Mouse (Mus musculus) urinary bladder, postnatal 14 days (tissue): ENCODE results near the gene Cib1.

Experiments
- DNase-seq: peaks from one replicate; pipeline ENCODE4 v3.0.0; 2021; ENCODE audit warnings: low spot score

Gene Cib1

DNA sequence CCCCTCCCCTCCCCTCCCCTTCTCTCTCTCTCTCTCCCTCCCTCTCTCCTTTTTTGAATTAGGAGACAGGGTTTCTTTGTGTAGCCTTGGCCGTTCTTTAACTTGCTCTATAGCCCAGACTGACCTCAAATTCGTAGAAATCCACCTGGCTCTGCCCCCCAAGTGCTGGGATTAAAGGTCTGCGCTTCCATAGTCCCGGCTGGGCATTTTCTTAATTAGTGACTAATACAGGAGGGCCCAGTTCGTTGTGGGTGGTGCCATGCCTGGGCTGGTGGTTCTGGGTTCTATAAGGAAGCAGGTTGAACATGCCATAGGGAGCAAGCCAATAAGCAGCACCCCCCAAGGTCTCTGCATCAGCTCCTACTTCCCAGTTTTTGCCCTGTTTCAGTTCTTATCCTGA lies 48.6 kb downstream of the Cib1 start:
- no peak for DNase-seq

GRCm38 (mm10) chr7:80183466-80183865 lies 49.1 kb downstream of the Cib1 start:
- no peak for DNase-seq

GRCm38 (mm10) chr7:80182139-80182538 lies 50.5 kb downstream of the Cib1 start:
- DNase-seq = no peak

DNA sequence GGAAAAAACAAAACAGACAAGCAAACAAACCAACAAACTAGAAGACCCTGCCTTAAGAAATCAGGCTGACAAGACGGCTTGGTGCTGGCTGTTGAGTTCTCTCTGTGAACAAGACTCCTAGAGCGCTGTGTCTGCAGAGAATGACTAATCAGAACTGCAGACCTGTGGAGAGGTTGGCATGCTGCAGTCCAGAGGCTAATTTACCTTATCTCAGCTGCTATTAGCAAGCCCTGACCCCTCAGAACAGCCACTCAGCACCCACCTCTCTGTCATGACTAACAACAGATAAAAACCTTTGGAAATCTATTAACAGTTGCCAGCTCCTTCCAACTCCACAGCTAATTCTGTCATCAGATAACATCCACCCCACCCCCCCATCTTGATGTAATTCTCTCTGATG lies 51.5 kb downstream of the Cib1 start:
- no peak for DNase-seq

GRCm38 (mm10) chr7:80180202-80180601 lies 52.4 kb downstream of the Cib1 start:
- no peak for DNase-seq

GRCm38 (mm10) chr7:80179790-80180189 lies 52.8 kb downstream of the Cib1 start:
- no peak for DNase-seq

- no peak for DNase-seq
Observed at GRCm38 (mm10) chr7:80179327-80179726, 53.3 kb downstream of the Cib1 start.

DNA sequence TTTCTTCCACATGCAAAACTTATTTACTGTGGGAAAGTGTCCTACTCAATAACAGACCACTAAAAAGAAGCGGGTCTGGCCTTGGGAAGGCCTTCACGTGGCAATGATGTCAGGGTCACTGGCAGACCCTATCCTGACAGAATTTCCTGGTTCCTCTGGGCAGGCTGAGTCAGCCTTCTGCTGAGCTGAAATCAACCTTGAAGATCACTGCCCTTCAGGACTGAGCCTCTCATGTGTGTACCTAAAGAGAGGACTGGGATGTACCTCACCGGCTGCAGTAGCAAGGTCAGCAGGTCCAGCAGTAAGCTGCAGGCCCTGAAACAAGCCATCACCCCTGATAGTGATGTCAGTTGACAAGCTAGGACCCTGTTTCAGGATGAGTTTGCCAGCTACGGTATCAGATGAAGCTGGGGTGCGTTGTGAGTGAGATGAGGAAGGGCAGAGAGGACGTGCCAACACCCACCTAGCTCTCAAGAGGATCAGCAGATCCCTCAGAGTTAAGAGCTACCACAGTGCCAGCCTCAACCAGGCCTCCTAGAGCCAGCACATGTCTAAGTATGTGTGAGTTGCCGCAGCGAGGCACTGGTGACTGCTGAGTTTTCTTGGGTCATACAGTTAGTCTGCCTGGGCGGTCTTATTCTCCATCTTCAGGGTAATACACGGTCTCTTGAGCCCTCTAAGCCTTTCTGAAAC lies 54.4 kb downstream of the Cib1 start:
- no peak for DNase-seq

DNA sequence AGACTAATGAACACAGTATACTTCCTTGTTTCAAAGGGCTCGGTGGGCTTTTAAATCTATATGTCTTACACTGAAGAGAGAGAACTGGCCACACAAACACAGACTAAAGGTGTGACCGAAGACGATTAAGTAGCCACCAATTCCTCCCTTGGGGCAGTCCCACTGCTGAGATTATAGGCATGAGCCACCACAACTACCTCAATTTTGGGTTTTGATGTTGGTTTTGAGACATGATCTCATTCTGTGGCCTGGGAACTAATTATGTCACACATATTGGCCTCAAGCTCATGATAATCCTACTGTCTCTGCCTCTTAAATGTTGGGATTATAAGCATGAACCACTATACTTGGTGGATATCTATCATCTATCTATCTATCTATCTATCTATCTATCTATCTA lies 55.2 kb downstream of the Cib1 start:
- DNase-seq = no peak
